Mouse (Mus musculus): Measurements from ENCODE around the gene Apol9a.
"Not testable (repeated sequence)": the region's sequence is repeated elsewhere in the genome, so short reads cannot be mapped to it uniquely, and the experiment has no call there.

GRCm38 (mm10) chr15:77415653-77416052 is 4.7 kb upstream of the Apol9a start:
- not testable (repeated sequence) for TF ChIP-seq HCFC1 (IDR thresholded peaks at IDR 0.05; ENCODE audit: borderline replicate concordance, insufficient read depth, low read length); ZNF384 (IDR thresholded peaks at IDR 0.05; ENCODE audit: low read depth, low read length); MAFK (IDR thresholded peaks at IDR 0.05; ENCODE audit: insufficient read depth, low read depth, low read length); ZC3H11A (IDR thresholded peaks at IDR 0.05; ENCODE audit: borderline replicate concordance, low read depth, low read length)

Data from ES-E14 (cell line).